Mouse (Mus musculus) skeletal muscle tissue, adult 2 months (tissue): ENCODE results near the gene Inava.

ENCODE experiments used
- DNase-seq: peaks from one replicate; pipeline ENCODE4 v3.0.0-alpha.2; 2012; ENCODE audit warnings: low read depth, low spot score

Inava gene

GRCm38 (mm10) chr1:136231596-136231995 lies 2.5 kb downstream of the Inava start:
- DNase-seq: no peak

GRCm38 (mm10) chr1:136230201-136230600 lies 3.9 kb downstream of the Inava start:
- no peak for DNase-seq

GRCm38 (mm10) chr1:136229040-136229373 lies 5.1 kb downstream of the Inava start:
- no peak for DNase-seq

- no peak for DNase-seq
Observed at GRCm38 (mm10) chr1:136228328-136229039, 5.6 kb downstream of the Inava start.

GRCm38 (mm10) chr1:136227870-136228269 lies 6.2 kb downstream of the Inava start:
- no peak for DNase-seq

GRCm38 (mm10) chr1:136226626-136227025 lies 7.4 kb downstream of the Inava start:
- no peak for DNase-seq

- no peak for DNase-seq
Observed at GRCm38 (mm10) chr1:136225846-136226245, 8.2 kb downstream of the Inava start.

- DNase-seq: no peak
Observed at GRCm38 (mm10) chr1:136223758-136224342, 10.2 kb downstream of the Inava start.

GRCm38 (mm10) chr1:136222386-136222785 lies 11.7 kb downstream of the Inava start:
- DNase-seq: no peak

- no peak for DNase-seq
Observed at GRCm38 (mm10) chr1:136220037-136220871, 13.8 kb downstream of the Inava start.

GRCm38 (mm10) chr1:136214304-136214703 lies 19.8 kb downstream of the Inava start:
- DNase-seq: no peak

- peak; percentile 18 for DNase-seq
Observed at GRCm38 (mm10) chr1:136212803-136213202, 21.3 kb downstream of the Inava start, which contains the start of gene Mroh3. Mroh3 (minus strand) TSS chr1:136212828.

GRCm38 (mm10) chr1:136190033-136190432 lies 44.0 kb downstream of the Inava start:
- no peak for DNase-seq

GRCm38 (mm10) chr1:136179511-136180001 lies 54.5 kb downstream of the Inava start:
- no peak for DNase-seq

- DNase-seq: no peak
Observed at GRCm38 (mm10) chr1:136178741-136179140, 55.3 kb downstream of the Inava start.

GRCm38 (mm10) chr1:136177085-136177484 lies 57.0 kb downstream of the Inava start:
- DNase-seq: no peak

- peak; percentile 38 for DNase-seq
Observed at GRCm38 (mm10) chr1:136175183-136175582, 58.9 kb downstream of the Inava start.

GRCm38 (mm10) chr1:136174101-136174606 lies 59.9 kb downstream of the Inava start:
- no peak for DNase-seq

GRCm38 (mm10) chr1:136172696-136173095 lies 61.4 kb downstream of the Inava start:
- DNase-seq: no peak

- peak; percentile 76 for DNase-seq
Observed at GRCm38 (mm10) chr1:136170109-136170508, 64.0 kb downstream of the Inava start.

- DNase-seq: no peak
Observed at GRCm38 (mm10) chr1:136167657-136168056, 66.4 kb downstream of the Inava start.

GRCm38 (mm10) chr1:136165436-136165835 lies 68.6 kb downstream of the Inava start:
- DNase-seq: no peak
